Mouse (Mus musculus) c-Kit-positive CD71-positive TER-119-negative erythroid progenitor cells, embryonic 14.5 days (primary cell): ENCODE measurements around the gene Mettl7a2.
"Not testable (repeated sequence)": the region's sequence is repeated elsewhere in the genome, so short reads cannot be mapped to it uniquely, and the experiment has no call there.

Experiments
- DNase-seq: peaks from one replicate; pipeline ENCODE4 v3.0.0-alpha.2; 2013; ENCODE audit warnings: low read depth

Gene Mettl7a2

DNA sequence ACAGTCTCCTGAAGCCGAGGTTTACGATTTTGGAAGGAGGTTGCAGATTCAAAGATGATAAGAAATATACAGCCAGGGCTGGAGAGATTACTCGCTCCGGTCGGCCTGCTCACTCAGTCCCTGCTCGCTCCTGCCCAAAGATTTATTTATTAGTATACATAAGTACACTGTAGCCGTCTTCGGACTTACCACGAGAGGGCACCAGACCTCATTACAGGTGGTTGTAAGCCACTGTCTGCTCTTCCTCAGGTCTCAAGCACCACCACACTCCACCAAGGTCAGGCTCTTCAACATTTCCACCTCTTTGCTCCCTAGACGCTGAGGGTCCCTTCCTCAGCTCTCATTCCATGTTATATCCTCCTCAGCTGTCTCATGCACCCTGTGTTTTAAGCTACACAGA lies 15.2 kb upstream of the Mettl7a2 start:
- not testable (repeated sequence) for DNase-seq

DNA sequence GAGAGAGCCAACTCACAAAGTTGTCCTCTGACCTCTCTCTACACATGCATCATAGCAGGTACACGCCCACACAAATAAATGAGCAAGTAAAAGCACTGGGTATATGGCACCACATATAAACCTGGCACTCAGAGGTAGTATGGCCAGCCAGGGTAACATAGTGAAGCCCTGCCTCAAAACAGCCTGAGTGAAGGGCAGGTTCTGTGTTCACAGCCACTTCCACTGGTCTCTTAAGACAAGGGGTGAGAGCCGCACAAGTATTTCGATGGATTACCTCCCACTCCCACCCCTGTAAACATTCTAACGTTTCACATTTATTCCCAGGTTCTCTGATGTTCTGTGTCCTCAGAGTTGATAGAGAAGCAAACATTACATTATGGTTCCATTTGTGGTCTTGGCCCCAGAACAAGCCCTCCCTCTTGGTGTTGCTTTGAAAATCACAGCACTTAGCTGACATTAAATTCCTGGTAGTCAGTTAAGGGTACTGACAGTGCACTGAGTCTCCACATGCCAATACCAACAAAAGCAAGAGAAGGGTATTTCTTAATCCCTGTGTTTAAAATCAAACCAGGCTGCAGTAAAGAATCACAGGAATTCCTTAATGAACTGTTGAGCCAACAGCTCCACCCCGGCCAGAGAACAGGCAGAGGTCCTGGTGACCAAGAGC lies 11.6 kb upstream of the Mettl7a2 start:
- not testable (repeated sequence) for DNase-seq

GRCm38 (mm10) chr15:100345484-100345883 lies 7.5 kb upstream of the Mettl7a2 start:
- DNase-seq: no peak

GRCm38 (mm10) chr15:100346761-100347160 lies 6.2 kb upstream of the Mettl7a2 start:
- no peak for DNase-seq

DNA sequence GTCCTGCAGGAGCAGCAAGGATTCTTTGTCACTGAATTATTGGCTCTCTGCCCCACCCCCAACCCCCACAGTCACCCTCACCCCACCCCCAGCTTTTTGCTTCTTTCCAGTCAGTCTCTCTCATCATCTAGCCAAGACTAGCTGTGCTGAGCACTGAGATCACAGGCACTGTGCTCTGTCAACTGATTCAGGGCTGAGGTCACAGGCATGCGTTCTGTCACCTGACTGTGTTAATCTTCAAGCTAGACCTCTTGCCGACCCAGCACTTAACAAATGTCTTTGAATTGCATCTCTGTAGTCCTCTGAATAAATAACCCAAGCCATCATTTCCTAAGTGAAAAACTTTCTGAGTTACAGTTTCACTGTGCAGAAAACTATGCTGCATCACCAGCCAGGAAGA lies 3.5 kb upstream of the Mettl7a2 start:
- DNase-seq: no peak

DNA sequence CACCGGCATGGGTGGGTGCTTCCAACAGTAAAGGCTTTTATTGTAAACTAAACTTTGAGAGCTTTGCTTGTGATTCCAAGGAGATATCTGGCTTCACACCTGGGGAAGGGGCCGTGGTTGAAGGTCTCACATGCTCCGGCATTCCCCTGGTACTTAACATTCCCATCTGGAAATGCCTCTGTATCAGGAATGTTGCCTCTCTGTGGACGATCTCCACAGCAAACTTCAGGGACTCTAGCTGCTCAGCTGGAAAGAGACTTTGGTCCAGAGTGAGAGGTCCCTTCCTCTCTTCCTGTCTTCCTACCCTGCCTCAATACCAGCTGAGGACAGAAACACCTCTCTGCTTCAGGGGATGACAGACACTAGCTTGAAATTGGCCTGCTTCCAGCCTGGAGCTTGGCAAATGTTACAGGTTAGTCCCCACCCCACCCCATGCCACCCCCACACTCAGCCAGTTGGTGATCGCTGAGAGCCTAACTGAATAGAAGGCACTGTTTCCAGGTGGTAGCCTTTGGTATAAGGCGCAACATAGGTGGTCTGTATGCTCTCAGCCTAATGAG lies 1.4 kb upstream of the Mettl7a2 start:
- DNase-seq: no peak

DNA sequence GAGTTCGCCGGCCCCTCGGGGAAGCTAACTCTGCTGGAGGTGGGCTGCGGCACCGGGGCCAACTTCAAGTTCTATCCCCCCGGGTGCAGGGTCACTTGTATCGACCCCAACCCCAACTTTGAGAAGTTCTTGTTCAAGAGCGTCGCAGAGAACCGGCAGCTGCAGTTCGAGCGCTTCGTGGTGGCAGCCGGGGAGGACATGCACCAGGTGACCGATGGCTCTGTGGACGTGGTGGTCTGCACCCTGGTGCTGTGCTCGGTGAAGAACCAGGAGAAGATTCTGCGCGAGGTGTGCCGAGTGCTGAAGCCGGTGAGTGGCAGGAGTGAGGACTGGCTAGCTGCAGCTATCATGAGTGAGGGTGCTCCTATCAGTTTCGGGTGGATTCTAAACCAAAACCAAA lies 399 bp downstream of the Mettl7a2 start:
- not testable (repeated sequence) for DNase-seq

- no peak for DNase-seq
These were observed 2.9 kb downstream of the Mettl7a2 start for GRCm38 (mm10) chr15:100355876-100356275.

- DNase-seq: no peak
These were observed 11.2 kb downstream of the Mettl7a2 start, which contains the start of gene Higd1c for GRCm38 (mm10) chr15:100364242-100364641. Higd1c (plus strand) TSS chr15:100364542.

- not testable (repeated sequence) for DNase-seq
These were observed 13.0 kb downstream of the Mettl7a2 start for GRCm38 (mm10) chr15:100365967-100366366.

- DNase-seq: no peak
These were observed 14.1 kb downstream of the Mettl7a2 start for GRCm38 (mm10) chr15:100367119-100367518.

DNA sequence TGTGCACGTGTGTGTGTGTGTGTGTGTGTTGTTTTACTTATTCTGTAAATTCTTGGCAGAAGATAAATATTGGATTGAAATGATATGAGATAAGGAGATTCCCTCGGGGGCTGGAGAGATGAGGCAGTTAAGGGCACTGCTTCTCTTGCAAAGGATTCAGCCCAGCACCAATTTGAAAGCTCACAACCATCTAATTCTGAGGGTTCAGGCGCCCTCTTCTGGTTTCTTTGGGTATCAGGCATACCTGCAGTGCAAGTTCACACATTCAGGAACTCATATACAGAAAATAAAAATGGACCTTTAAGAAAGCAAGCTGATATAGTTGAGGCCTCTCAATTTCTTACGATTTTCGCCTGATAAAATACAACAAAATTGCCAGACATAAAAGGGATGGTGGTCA lies 22.1 kb downstream of the Mettl7a2 start:
- peak; percentile 53 for DNase-seq

DNA sequence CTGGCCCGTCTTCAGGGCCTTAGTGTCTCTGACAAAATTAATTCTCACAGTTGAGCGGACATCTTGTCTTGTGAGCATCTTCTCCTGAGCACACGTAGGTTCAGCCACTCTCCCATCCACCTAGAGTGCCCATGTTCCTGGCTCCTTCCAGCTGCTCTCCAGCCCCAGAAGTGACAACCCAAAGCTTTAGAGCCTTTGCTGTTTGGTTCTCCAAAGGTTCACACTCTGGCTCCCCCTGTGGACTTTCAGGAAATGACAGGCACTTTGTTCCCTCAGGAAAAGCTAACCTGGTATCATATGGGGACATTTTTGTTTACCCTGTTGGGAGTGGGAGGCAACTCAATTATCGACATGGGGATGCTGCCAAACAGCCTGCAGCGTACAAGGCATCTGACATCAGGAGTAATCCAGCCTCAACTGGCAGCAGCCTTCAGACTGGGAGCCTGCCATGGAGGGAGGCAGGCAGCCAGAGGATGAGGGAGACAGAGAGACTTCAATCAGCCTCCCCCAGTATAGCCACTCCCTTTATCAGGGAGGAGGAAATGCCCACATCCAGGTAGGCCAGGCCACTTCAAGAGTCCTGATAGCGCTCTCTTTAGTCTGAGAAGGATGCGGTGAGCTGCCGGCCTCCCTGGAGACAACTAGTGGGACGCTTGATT lies 25.0 kb downstream of the Mettl7a2 start:
- DNase-seq: not testable (repeated sequence)

GRCm38 (mm10) chr15:100379658-100380057 lies 26.7 kb downstream of the Mettl7a2 start:
- no peak for DNase-seq

GRCm38 (mm10) chr15:100380104-100380503 lies 27.1 kb downstream of the Mettl7a2 start:
- no peak for DNase-seq

- no peak for DNase-seq
These were observed 32.7 kb downstream of the Mettl7a2 start for GRCm38 (mm10) chr15:100385705-100386104.

DNA sequence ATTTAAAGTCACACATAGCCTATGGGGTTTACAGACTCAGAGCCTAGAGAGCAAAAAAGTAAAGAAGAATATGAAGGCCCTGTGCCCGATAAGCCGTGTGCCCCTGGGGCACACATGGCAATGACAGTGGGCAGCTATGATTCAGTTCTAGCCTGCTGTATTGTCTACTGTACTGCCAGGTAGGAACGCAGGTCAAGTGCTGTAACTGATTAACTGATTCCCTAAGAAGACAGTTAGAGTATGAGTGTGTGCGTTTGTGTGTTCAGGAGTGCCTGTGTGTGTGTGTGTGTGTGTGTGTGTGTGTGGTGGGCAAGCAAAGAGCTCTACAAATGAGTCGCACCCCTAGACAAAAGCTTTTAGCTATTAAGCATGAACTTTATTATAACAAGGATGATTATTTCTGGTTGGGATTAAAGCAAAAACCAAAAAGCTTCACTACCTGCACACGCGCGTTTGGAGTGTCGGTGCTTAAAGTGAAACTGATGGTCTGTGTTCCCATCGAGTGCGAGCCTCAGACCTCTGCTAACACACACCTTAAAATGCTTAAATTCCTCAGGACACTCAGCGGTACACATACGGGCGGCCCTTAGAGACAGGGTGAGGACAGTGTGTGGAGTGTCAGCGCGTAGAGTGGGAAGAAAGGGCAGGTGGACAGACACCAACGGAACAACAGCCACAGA lies 34.7 kb downstream of the Mettl7a2 start:
- DNase-seq: no peak

- no peak for DNase-seq
These were observed 35.3 kb downstream of the Mettl7a2 start for GRCm38 (mm10) chr15:100388224-100388835.

DNA sequence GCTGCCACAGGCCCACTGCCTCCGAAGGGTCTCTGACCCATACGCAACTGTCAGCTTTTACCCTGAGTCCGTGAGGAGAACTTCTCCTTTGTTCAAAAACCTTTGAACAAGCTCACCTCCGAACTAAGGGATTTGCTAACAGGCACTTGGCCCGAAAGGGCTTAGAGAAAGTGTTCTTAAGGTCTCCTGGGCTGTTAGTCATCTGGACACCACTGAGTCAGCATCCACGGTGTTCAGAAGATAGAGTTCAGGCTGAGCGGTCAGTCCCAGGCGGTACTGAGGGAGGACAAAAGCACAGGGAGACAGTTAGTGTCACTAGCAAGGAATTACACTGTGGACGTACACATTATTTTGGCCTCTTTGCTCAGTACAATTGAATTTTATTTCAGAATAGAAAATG lies 35.9 kb downstream of the Mettl7a2 start:
- no peak for DNase-seq

- DNase-seq: peak; percentile 24
These were observed 38.1 kb downstream of the Mettl7a2 start for GRCm38 (mm10) chr15:100391066-100391465.

DNA sequence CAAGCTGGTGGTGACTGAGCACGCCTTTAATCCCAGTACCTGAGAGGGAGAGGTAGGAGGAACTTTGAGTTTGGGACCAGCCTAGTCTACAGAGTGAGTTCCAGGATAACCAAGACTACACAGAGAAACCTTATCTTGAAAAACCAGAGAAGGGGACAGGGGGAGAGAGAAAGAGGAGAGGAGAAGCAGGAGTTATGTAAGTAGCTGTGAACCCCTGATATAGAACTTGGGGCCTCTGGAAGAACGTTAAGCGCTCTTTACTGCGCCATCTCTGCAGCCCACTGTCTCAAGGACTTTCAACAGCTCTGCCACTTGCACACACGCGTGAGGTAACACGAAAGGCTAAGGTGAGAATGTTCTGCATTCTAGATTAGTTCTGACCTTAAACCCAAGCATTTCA lies 38.6 kb downstream of the Mettl7a2 start:
- DNase-seq: peak; percentile 60

DNA sequence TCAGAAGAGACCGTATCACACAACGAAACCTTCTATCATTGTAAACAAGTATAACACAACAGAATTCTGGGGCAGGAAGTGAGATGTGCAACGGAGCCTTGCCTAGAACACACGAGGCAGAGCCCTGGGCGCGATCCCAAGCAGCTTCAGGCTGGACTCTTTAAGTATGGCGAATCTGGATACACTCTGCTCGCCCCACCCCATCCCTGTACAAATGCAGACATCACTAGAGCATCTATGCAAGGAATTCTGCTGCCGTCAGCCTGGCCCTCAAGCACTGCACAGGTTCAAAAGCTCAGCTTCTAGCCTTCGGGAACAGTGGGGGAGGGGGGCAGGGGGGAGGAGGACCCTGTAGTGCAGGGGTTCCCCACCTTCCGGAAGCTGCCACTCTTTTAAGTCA lies 40.0 kb downstream of the Mettl7a2 start:
- DNase-seq: no peak
